Mouse (Mus musculus) kidney, embryonic 14.5 days (tissue): Measurements from ENCODE around the gene 9030025P20Rik. TPM values are rescaled to one million over a fixed set of nuclear protein-coding genes. Genes with fewer than 3 reads are reported as not detected.
"Not testable (repeated sequence)": the region's sequence is repeated elsewhere in the genome, so short reads cannot be mapped to it uniquely, and the experiment has no call there.

Experiments used
- ATAC-seq: fragments of 200-750 bp; cut with Nextera tagmentation; 2 replicates; pipeline ENCODE4 v1.8.0; 2017; ENCODE audit warnings: moderate number of reproducible peaks, mild to moderate bottlenecking, moderate TSS enrichment, moderate library complexity; ENCODE audit not compliant: low FRiP score, low TSS enrichment
- H3K27ac ChIP-seq: fragments of 300-500 bp; sonication (generic); 2 replicates; pipeline ENCODE4 v1.5.1; 2014; ENCODE audit warnings: low read depth, mild to moderate bottlenecking, low read length, moderate library complexity, mixed read lengths
- H3K27me3 ChIP-seq: fragments of 300-500 bp; sonication (generic); 2 replicates; pipeline ENCODE4 v1.6.1; 2014; ENCODE audit warnings: mild to moderate bottlenecking, low read length; ENCODE audit not compliant: control insufficient read depth, insufficient read depth
- H3K36me3 ChIP-seq: fragments of 300-500 bp; sonication (generic); 2 replicates; pipeline ENCODE4 v1.6.1; 2014; ENCODE audit warnings: low read length, mixed read lengths; ENCODE audit not compliant: control insufficient read depth, insufficient read depth
- H3K4me1 ChIP-seq: fragments of 300-500 bp; sonication (generic); 2 replicates; pipeline ENCODE4 v1.6.1; 2014; ENCODE audit warnings: low read length, mixed read lengths; ENCODE audit not compliant: control insufficient read depth, insufficient read depth
- H3K4me2 ChIP-seq: fragments of 300-500 bp; sonication (generic); replicated peaks from 2 replicates; pipeline ENCODE4 v1.6.1; 2014; ENCODE audit warnings: low read depth, mild to moderate bottlenecking, low read length
- H3K4me3 ChIP-seq: fragments of 300-500 bp; sonication (generic); 2 replicates; pipeline ENCODE4 v1.5.1; 2014; ENCODE audit warnings: mild to moderate bottlenecking, low read length
- H3K9ac ChIP-seq: fragments of 300-500 bp; sonication (generic); 2 replicates; pipeline ENCODE4 v1.6.1; 2014; ENCODE audit warnings: low read depth, mild to moderate bottlenecking, low read length, moderate library complexity
- H3K9me3 ChIP-seq: fragments of 300-500 bp; sonication (generic); 2 replicates; pipeline ENCODE4 v1.6.1; 2016; ENCODE audit warnings: low read length; ENCODE audit not compliant: control insufficient read depth
- WGBS: fragments of 180-500 bp; shearing (Covaris S2); extraction: QIAGEN DNeasy Blood & Tissue Kit; methylation state at CpG from one replicate; pipeline ENCODE4 v1.1.7; 2014; 5-methylcytosine and 5-hydroxymethylcytosine counted together
- polyA plus RNA-seq: library from polyadenylated mRNA; unstranded; fragments of >200 nt; fragmentation: Nextera tagmentation; extraction: Ambion mirVana; gene quantifications from 2 replicates; pipeline ENCODE4 v1.2.1, GENCODE M21; 2014

Gene 9030025P20Rik
- polyA plus RNA-seq, 1 experiment from 2014 or later: 8.0 TPM

DNA sequence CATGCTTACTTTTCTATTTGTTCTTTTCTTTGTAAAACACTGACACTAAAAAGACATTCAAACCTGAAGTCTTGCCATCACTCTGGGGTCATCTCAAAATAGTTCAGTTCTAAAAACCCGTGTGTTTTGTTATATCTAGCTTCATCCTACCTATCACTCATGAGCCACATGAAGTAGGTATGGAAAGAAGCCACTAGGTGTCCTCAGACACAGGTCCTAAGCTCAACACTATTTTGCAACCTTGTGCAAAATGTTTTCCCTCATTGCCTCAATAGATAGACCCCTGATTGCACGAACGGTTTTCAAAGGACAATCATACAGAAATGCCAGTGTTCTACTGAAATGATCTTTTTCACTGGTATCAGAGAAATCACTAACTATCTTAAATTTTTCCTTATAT, 30.8 kb downstream of the 9030025P20Rik start:
- not testable (repeated sequence) for H3K27ac ChIP-seq, H3K36me3 ChIP-seq, H3K9ac ChIP-seq, H3K9me3 ChIP-seq, ATAC-seq, H3K4me1 ChIP-seq, H3K4me2 ChIP-seq, H3K4me3 ChIP-seq, H3K27me3 ChIP-seq
- WGBS: no CpG with 5 or more reads among the region's 3 CpGs

DNA sequence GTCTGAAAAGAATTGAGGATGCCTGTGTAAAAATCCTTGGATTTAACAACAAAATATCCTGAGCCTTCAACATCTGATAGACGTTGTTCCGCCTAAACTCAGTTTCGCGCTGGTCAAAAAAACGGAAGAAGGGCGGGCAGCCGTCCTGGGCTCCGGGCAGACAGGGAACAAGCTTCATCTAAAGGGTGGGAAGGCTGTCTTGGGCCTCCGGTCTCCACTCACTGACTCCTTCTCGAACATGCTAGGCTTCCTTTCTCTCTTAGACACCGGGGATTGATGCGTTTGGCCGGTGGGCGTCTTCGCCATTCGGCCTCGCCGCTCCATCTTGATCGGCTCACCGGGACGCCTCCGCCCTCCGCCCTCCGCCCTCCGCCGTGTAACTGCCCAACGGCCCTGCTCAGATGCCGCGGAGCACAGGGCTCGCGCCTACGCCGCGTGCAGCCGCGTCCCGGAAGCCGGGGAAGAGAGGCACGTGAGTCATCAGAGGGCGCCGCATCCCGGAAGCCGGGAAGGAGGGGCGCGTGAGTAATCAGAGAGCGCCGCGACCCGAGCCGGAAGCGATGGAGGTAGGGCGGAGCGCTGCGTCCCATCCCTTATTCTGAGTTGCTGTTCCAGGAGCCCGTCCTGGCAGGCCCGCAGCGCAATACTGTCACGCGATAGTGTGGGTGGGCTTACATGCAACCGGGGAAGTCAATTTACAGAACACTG, 31.6 kb downstream of the 9030025P20Rik start, which contains the start of gene Gm3435:
Gene Gm3435, plus strand, starts transcription at position 471 of the 708 bp plus-strand sequence.
- no CpG with 5 or more reads among the region's 60 CpGs for WGBS
- H3K27me3 ChIP-seq, H3K4me2 ChIP-seq, H3K9ac ChIP-seq, H3K4me1 ChIP-seq, H3K36me3 ChIP-seq, H3K27ac ChIP-seq, H3K9me3 ChIP-seq, H3K4me3 ChIP-seq: not testable (repeated sequence)
- peak; percentile 99 for ATAC-seq

DNA sequence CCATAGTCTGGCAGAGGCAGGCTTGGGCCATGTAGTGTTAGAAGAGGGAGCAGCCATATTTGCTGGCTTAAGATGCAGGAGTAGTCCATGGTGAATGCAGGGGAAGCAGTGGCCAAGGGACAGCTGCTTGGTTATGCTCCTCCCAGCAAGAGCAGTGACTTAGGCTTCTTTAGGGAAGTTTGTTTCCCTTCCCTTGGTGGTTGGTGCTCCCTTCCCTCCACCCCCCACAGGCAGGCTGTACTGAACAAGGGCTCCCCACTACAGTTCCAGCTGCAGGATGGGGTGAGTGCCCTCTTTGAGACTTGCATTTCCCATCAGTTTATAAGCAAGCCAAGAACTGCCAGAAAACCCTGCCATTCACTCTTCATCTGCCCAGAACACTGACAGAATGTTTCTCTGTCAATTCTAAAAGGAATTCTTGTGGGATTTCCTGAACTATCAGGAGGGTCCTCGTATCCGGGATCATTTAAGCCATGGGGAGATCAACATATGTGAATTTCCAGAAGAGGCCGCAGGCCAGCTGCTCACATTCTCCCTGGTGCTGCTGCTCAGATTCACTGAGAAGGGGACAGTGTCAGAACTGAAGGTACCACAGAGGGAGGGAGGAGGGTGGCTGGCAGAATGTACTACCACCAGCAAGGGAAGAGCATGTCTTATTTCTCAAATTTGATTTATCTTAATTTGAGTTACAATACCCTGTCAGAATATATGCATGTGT, 43.4 kb downstream of the 9030025P20Rik start:
- not testable (repeated sequence) for H3K9ac ChIP-seq, H3K4me3 ChIP-seq, H3K4me1 ChIP-seq, ATAC-seq, H3K4me2 ChIP-seq, H3K27ac ChIP-seq, H3K36me3 ChIP-seq, H3K27me3 ChIP-seq, H3K9me3 ChIP-seq
- WGBS: 90% methylated on average over 3 of the region's 3 CpGs

DNA sequence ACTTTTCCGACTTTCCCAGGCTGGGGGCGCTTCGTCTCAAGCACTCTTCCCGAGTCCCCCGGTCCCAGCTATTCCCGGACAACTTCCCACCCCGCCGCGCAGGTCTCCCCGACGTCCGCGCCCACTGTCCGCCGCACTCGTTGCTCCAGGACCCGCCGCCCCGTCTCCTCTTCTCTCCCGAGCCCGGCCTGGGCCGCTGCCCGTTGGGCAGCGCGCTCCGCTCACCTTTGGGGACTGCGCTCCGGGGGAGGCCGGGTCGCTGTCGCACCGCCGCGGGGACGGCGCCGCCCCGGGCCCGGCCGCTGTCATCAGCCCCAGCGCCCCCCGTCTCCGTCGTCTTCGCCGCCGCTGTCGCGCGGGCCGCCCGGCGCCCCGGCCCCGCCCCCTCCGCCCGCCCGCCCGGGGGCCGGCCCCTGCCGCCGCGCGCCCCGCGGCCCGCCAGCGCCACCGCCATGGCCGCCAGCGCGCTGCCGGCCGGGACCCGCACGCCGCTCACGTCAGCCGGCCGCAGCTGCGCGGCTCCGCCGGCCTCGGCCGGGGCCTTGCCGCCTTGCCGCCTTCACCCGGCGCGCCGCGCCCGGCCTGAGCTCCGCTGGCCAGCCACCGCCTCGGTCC, 45.7 kb downstream of the 9030025P20Rik start:
- H3K36me3 ChIP-seq, H3K27ac ChIP-seq, H3K27me3 ChIP-seq, H3K9ac ChIP-seq, H3K9me3 ChIP-seq, H3K4me1 ChIP-seq, H3K4me3 ChIP-seq, H3K4me2 ChIP-seq: not testable (repeated sequence)
- ATAC-seq: peak; percentile 84
- no CpG with 5 or more reads among the region's 97 CpGs for WGBS

DNA sequence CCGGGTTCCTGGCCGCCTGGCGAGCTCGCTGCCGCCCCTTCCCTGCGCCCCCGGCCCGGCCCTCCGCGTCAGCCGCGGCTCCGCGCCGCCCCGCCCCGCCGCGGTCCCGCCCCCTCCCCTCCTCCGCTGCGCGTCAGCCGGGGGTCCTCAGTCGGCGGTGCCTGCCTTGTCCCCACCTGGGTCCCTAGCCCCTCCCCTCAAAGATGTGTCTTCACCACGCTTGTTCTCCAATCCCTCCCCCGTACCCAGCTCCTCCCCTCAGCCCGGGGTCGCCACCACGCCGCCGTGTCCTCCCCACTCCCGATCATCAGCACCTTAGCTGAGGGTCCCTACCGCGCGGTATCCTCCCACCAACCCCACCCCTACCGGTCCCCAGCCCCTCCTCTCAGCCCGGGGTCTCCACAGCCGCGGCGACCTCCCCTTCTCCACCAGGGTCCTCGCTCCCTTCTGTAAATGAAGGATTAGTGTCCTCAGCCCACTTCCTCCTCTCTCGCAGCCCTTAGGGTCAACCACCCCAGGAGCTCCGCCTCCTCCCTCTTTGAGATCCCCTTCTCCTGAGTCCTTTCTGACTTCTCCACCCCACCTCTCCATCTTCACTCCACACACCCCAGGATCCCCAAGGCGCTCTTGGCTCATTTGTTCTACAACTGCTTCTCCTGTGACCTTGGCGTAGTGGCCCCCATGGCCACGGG, 46.4 kb downstream of the 9030025P20Rik start:
- H3K9me3 ChIP-seq, H3K4me1 ChIP-seq, H3K36me3 ChIP-seq, H3K27me3 ChIP-seq, H3K4me3 ChIP-seq, H3K27ac ChIP-seq, H3K9ac ChIP-seq, H3K4me2 ChIP-seq: not testable (repeated sequence)
- WGBS: no CpG with 5 or more reads among the region's 48 CpGs
- ATAC-seq: peak; percentile 93

DNA sequence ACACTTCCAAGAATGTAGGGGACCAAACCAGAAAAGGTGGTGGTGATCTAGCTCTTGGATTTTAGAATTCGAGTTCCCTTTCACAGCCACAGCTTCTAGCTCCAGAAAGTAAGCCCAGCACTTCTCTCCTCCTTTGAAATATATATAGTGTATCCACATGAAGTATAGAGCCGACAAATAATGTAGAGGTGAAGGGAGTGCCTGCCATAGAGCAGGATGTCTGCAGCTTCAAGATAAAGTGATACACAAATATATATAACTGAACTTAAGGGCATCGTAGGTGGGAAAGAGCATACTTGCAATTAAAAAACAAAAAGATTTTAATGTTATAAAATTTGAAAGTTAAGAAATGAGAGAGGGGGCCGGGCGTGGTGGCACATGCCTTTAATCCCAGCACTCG, 47.2 kb downstream of the 9030025P20Rik start:
- H3K9ac ChIP-seq, H3K36me3 ChIP-seq, ATAC-seq, H3K4me3 ChIP-seq, H3K9me3 ChIP-seq, H3K4me2 ChIP-seq, H3K27ac ChIP-seq, H3K4me1 ChIP-seq, H3K27me3 ChIP-seq: not testable (repeated sequence)
- WGBS: no CpG with 5 or more reads among the region's 6 CpGs

DNA sequence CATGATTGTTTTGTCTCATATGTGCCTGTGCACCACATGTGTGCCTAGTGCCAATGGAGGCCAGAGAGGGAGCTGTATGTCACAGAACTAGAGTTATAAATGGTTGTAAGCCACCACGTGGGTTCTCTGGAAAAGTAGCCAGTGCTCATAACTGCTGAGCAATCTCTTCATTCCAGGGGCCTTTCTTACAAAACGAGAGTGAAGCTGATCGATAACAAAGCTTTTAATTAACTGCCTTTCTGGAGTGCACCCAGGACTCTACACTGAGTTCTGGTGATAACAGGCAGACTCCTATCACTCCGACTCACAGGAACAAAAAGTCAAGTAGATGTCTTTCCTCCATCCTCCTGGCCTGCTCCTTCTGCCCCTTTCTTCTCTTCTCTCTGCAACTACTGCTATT, 53.1 kb downstream of the 9030025P20Rik start:
- ATAC-seq, H3K9ac ChIP-seq, H3K36me3 ChIP-seq, H3K27ac ChIP-seq, H3K4me2 ChIP-seq, H3K4me3 ChIP-seq, H3K4me1 ChIP-seq, H3K27me3 ChIP-seq, H3K9me3 ChIP-seq: not testable (repeated sequence)
- WGBS: no CpG with 5 or more reads among the region's 4 CpGs

DNA sequence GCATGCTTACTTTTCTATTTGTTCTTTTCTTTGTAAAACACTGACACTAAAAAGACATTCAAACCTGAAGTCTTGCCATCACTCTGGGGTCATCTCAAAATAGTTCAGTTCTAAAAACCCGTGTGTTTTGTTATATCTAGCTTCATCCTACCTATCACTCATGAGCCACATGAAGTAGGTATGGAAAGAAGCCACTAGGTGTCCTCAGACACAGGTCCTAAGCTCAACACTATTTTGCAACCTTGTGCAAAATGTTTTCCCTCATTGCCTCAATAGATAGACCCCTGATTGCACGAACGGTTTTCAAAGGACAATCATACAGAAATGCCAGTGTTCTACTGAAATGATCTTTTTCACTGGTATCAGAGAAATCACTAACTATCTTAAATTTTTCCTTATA, 62.2 kb downstream of the 9030025P20Rik start:
- H3K36me3 ChIP-seq, H3K4me3 ChIP-seq, H3K4me2 ChIP-seq, H3K27me3 ChIP-seq, H3K27ac ChIP-seq, ATAC-seq, H3K9ac ChIP-seq, H3K4me1 ChIP-seq, H3K9me3 ChIP-seq: not testable (repeated sequence)
- WGBS: no CpG with 5 or more reads among the region's 3 CpGs
